Mouse (Mus musculus): Measurements from ENCODE around the gene Dnajc15. TPM values are rescaled to one million over a fixed set of nuclear protein-coding genes. Genes with fewer than 3 reads are reported as not detected.

Gene Dnajc15
- 118 and 145 TPM in 2 replicates for polyA plus RNA-seq (2015; fragmentation: Nextera tagmentation; extraction: Ambion mirVana)

DNA sequence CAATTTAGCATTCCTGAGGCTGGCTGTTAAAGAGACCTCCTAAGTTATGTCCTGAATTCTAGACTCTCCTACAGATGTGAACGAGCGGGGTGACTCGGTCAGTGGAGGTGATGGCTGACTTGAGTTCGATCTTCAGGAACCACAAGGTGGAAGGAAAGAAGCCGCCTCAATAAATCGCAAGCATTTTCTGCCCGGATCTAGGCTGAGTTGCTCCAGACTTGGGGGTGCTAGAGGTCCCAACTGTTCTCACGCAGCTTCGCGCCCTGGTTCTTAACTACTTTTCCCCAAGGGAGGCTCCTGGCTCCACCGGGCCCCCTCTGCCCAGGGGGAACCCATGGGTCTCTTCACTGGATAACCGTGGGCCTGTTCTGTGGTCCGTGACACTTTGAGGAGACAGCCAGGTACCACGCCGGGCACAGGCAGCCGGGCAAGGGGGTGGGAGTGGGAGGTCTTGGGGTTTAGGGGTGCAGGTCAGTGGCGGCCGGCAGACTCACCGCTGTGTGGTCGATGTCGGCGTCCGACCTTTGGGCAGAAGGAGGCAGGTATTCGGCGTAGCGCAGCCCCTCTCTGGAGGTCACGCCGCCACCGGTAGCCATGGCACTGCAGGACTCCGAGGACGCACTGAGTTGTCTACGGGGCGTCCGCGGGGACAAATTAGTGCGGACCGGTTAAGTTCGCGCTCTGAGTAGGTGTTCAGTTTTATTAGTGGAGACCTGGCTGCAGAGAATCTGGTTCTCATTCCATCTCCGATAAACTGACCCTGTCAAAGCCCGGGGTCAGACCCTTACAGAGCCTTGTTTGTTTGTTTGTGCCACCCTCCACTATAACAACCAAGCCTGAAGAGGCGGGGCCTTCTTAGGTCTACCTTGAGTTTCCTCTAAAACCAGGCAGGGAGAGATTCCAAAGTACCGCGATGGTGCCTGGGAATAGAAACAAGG, at the start of gene Dnajc15:
TSS of gene Dnajc15 (minus strand) at position 822 of the 938 bp plus-strand sequence.
- H3K9ac ChIP-seq, result peak within 1 kb of the TSS; percentile 78
- H3K27ac ChIP-seq, result 0 out of 2 replicates have a peak within 1 kb of the TSS, but pooled peaks have one; percentile 38
- 1% methylated on average over 44 of the region's 44 CpGs for WGBS
- H3K27me3 ChIP-seq, result no peaks in the 10 kb centered on the region
- H3K4me1 ChIP-seq (replicated peaks), result peaks cover 10% of the 10 kb centered on the region
- peak; percentile 81 for ATAC-seq (replicated peaks; ENCODE audit: insufficient number of reproducible peaks, insufficient read depth, low FRiP score, low read depth)
- H3K4me3 ChIP-seq, result peak within 1 kb of the TSS; percentile 76
- H3K4me2 ChIP-seq, result peak within 1 kb of the TSS; percentile 63
- H3K36me3 ChIP-seq, result no peaks in the 10 kb centered on the region
- H3K9me3 ChIP-seq (replicated peaks), result no peaks in the 10 kb centered on the region

DNA sequence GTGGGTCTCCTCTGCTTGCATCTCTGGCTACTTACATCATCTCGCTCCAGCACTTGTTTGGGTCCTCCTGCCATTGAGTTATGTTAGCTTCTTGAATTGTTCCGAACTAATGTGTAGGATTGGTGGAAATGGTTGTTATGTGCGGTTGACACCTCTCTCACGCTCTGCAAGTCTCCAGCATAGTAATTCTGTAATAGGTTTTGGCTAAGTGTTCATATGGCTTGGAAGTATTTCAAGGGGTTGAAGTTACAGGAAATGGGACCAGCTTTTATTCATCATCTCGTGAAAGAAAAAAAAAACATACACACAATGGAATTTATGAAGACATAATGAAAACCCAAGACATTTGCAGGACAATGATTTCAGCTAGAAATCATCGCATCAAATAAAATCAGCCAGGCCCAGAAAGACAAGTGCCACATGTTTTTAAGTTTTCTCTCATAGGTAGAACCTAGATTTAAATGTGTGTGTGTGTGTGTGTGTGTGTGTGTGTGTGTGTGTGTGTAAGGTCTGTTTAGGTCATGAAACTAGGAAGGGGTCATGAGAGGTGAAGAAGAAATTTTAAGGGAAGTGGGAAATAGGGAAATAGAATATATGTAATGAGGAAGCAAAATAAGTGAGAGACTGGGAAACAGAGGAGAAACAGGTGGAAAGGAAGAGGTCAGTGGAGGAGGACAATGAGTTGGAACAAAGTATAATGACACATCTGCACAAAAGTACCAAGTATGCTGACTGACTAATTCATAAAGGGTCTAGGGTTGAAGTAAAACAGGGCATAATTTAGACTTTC, 48.3 kb upstream of the Dnajc15 start:
- Histone ChIP-seq H3K9ac (no peak overlapping the region), H3K36me3 (no peaks in the 10 kb centered on the region), H3K4me1 (replicated peaks) (peaks cover 8% of the 10 kb centered on the region), H3K9me3 (replicated peaks) (no peaks in the 10 kb centered on the region), H3K27ac (0 out of 2 replicates have a peak overlapping the region, but pooled peaks have one; percentile 12), H3K4me3 (no peak overlapping the region), H3K4me2 (no peak overlapping the region), H3K27me3 (no peaks in the 10 kb centered on the region)
- 66% methylated on average over 6 of the region's 6 CpGs for WGBS
- ATAC-seq (replicated peaks; ENCODE audit: insufficient number of reproducible peaks, insufficient read depth, low FRiP score, low read depth), result no peak

DNA sequence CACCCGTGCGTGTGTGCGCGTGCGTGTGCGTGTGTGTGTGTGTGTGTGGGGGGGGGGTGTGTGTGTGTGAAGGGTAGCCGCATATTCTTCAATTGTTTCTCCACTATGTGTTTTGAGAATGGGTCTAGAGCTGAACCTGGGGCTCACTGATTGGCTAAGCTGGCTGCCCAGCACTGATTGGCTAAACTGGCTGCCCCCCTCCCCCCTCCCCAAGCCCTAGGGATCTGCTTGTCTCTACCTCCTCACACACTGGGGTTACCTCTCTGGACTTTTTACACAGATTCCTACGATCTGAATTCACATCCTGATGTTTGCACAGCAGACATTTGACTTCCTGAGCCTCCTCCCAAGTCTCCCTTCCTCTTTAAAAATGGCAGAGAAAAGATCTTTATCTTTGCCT, 46.7 kb upstream of the Dnajc15 start:
- H3K9me3 ChIP-seq (replicated peaks), result no peaks in the 10 kb centered on the region
- ATAC-seq (replicated peaks; ENCODE audit: insufficient number of reproducible peaks, insufficient read depth, low FRiP score, low read depth), result no peak
- H3K4me1 ChIP-seq (replicated peaks), result peaks cover 8% of the 10 kb centered on the region
- H3K9ac ChIP-seq, result no peak overlapping the region
- H3K4me3 ChIP-seq, result no peak overlapping the region
- 88% methylated on average over 8 of the region's 8 CpGs for WGBS
- no peaks in the 10 kb centered on the region for H3K36me3 ChIP-seq
- no peaks in the 10 kb centered on the region for H3K27me3 ChIP-seq
- no peak overlapping the region for H3K4me2 ChIP-seq
- H3K27ac ChIP-seq, result no peak overlapping the region

DNA sequence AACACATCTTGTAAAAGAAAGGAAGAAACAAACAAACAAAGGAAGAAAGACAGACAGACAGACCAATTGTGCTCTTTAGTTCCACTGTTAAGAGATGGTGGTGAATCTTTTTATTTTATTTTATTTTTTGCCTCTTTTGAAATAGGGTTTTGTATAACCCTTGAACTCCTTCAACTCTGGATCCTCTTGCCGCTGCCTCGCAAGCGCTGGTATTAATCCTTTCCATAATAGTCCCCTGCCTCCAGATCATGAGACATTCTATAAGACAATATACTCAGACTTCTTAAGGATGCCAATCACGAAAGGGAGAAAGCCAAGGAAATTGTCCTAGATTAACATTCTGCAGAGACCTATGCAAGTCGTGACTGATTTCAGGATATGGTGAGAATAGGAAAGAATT, 40.9 kb upstream of the Dnajc15 start:
- no peak overlapping the region for H3K9ac ChIP-seq
- H3K27ac ChIP-seq, result no peak overlapping the region
- no peak overlapping the region for H3K4me2 ChIP-seq
- WGBS, result 91% methylated on average over 5 of the region's 5 CpGs
- no peaks in the 10 kb centered on the region for H3K4me1 ChIP-seq (replicated peaks)
- no peaks in the 10 kb centered on the region for H3K27me3 ChIP-seq
- no peak for ATAC-seq (replicated peaks; ENCODE audit: insufficient number of reproducible peaks, insufficient read depth, low FRiP score, low read depth)
- H3K9me3 ChIP-seq (replicated peaks), result no peaks in the 10 kb centered on the region
- H3K4me3 ChIP-seq, result no peak overlapping the region
- H3K36me3 ChIP-seq, result no peaks in the 10 kb centered on the region

DNA sequence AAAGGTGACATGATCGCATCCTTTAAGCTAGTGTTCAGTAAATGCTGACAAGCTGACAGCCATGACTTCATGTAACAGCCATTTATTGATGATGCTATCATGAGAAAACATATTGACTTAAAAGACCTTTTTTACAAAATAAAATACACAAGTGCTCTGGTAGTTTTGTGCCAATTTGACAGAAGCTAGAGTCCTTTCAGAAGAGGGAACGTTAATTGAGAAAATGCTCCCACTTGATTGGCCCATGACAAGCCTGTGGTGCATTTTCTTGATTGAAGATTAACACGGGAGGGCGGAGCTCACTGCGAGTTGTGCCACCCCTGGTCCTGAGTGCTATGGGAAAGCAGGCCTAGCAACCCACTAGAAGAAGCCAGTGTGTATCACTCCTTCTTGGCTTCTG, 31.7 kb upstream of the Dnajc15 start:
- no peaks in the 10 kb centered on the region for H3K27me3 ChIP-seq
- H3K4me1 ChIP-seq (replicated peaks), result no peaks in the 10 kb centered on the region
- H3K4me3 ChIP-seq, result no peak overlapping the region
- 86% methylated on average over 5 of the region's 5 CpGs for WGBS
- no peak overlapping the region for H3K27ac ChIP-seq
- H3K4me2 ChIP-seq, result no peak overlapping the region
- ATAC-seq (replicated peaks; ENCODE audit: insufficient number of reproducible peaks, insufficient read depth, low FRiP score, low read depth), result no peak
- no peaks in the 10 kb centered on the region for H3K36me3 ChIP-seq
- H3K9me3 ChIP-seq (replicated peaks), result no peaks in the 10 kb centered on the region
- H3K9ac ChIP-seq, result no peak overlapping the region

DNA sequence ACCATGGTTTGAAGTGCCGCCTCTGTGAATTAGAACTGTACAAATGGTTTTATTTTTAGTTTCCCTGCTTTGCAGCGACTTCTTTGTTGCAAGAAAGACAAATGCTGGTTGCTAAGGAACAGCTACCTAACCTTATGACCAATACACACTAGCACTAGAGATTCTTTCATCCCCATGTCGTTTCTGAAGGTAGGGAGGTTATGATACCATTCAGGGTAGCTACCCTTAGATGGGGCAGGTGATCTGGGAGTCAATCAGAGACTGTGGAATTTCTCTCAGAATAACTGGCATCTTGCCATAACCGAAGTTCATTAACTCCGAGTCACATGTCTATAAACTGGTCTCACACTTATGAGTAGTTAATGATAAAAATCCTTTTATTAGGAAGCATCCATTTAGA, 30.5 kb upstream of the Dnajc15 start:
- Histone ChIP-seq H3K27ac (no peak overlapping the region), H3K36me3 (no peaks in the 10 kb centered on the region), H3K4me2 (no peak overlapping the region), H3K4me3 (no peak overlapping the region), H3K27me3 (no peaks in the 10 kb centered on the region), H3K4me1 (replicated peaks) (no peaks in the 10 kb centered on the region), H3K9ac (no peak overlapping the region), H3K9me3 (replicated peaks) (no peaks in the 10 kb centered on the region)
- WGBS, result 41% methylated on average over 5 of the region's 5 CpGs
- no peak for ATAC-seq (replicated peaks; ENCODE audit: insufficient number of reproducible peaks, insufficient read depth, low FRiP score, low read depth)

DNA sequence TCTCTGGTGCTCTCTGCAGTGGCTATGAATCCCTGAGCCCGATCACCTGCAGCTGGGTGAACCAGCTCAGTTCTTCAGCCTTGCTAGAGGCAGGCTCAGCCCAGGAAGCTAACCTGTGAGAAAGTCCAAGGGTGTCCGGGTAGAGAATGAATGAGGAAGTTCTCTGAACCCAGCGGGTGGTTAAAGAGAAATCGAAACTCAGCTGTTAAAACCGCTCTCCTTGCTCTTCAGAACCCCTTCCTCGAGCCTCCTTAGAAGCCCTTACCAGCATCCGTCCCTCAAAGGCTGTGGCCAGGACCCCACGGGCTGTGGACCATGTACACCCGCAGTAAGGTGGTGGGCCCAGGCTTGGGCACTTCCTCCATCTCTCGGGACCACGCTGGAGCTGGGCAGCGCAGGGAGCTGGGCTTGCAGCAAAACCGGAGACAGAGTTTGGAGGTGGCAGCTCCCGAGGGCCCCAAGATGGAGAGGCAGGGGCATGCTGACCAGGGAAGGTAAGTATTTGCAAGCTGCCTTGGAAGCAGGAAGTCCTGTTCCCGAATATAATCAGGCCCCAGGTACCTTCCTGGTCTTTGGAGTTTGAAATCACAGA, 29.3 kb upstream of the Dnajc15 start, which contains the start of gene Epsti1:
TSS of gene Epsti1 (plus strand) at position 69 of the 592 bp plus-strand sequence.
- Histone ChIP-seq H3K4me2 (peak within 1 kb of the TSS; percentile 38), H3K27ac (0 out of 2 replicates have a peak within 1 kb of the TSS, but pooled peaks have one; percentile 8), H3K9ac (no peak within 1 kb of the TSS), H3K4me3 (peak within 1 kb of the TSS; percentile 25), H3K36me3 (no peaks in the 10 kb centered on the region), H3K9me3 (replicated peaks) (no peaks in the 10 kb centered on the region), H3K27me3 (no peaks in the 10 kb centered on the region), H3K4me1 (replicated peaks) (no peaks in the 10 kb centered on the region)
- 49% methylated on average over 15 of the region's 15 CpGs for WGBS
- no peak for ATAC-seq (replicated peaks; ENCODE audit: insufficient number of reproducible peaks, insufficient read depth, low FRiP score, low read depth)

DNA sequence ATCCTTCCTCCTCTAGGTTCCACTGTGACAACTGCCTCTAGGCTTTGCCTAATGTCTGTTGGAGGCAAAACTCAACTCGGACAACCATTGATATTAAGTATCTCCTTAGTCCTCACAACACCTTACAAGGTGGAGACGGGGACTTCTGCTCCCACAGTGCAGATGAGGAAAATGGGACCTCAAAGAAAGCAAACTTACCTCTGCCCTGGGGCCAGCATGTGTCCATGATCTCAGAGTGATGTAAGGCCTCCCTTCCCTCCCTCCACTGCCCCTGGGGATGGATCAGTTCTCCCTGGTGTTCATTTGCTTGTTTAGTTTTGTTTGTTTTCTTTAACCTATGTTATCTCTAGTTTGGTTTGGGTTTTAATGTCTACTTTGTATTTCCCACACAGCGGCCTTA, 27.6 kb upstream of the Dnajc15 start:
- Histone ChIP-seq H3K9ac (no peak overlapping the region), H3K4me2 (no peak overlapping the region), H3K4me1 (replicated peaks) (no peaks in the 10 kb centered on the region), H3K4me3 (no peak overlapping the region), H3K27me3 (no peaks in the 10 kb centered on the region), H3K27ac (no peak overlapping the region), H3K9me3 (replicated peaks) (no peaks in the 10 kb centered on the region), H3K36me3 (no peaks in the 10 kb centered on the region)
- 83% methylated on average over 3 of the region's 3 CpGs for WGBS
- no peak for ATAC-seq (replicated peaks; ENCODE audit: insufficient number of reproducible peaks, insufficient read depth, low FRiP score, low read depth)

DNA sequence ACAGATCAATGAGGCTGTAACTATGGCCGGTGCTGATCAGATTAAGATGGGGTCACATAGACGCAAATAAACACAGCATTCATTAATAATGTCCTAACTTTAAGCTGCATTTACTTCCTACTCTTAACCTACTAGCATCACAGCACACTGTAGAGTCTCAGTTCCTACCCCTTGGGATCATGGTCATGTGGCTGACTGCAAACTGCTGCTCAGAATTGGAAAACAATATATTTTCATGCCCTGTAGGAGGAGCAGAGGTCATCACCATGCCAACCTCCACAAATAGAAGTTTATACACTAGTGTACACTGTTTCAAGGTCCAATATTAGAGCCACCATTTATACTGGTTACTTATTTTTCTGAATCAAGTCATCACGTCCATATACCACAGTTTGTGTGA, 21.0 kb upstream of the Dnajc15 start:
- no peak overlapping the region for H3K9ac ChIP-seq
- no peak overlapping the region for H3K27ac ChIP-seq
- no peak for ATAC-seq (replicated peaks; ENCODE audit: insufficient number of reproducible peaks, insufficient read depth, low FRiP score, low read depth)
- H3K4me1 ChIP-seq (replicated peaks), result no peaks in the 10 kb centered on the region
- no peaks in the 10 kb centered on the region for H3K36me3 ChIP-seq
- H3K4me2 ChIP-seq, result no peak overlapping the region
- no peaks in the 10 kb centered on the region for H3K9me3 ChIP-seq (replicated peaks)
- WGBS, result 84% methylated on average over 3 of the region's 3 CpGs
- H3K4me3 ChIP-seq, result no peak overlapping the region
- no peaks in the 10 kb centered on the region for H3K27me3 ChIP-seq

DNA sequence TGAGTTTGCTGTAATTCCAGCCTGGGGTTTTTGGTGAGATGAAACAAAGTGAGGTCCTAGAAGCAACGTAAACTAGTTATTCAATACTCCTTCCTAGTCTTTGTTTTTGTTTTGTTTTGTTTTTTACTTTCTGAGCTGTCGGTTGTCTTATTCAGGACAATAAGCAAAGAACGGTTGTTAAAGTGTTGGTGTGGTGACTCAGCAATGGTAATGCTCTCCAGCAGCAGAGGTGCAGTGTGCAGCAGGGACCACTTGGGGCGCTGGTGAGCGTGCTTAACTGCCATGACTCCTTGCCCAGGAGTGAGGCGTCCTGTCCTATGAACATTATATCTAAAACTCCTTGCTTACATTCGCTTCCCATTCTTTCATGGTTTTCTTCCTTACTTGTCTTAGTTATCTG, 15.0 kb upstream of the Dnajc15 start:
- H3K4me3 ChIP-seq, result no peak overlapping the region
- no peaks in the 10 kb centered on the region for H3K4me1 ChIP-seq (replicated peaks)
- 88% methylated on average over 7 of the region's 7 CpGs for WGBS
- no peaks in the 10 kb centered on the region for H3K36me3 ChIP-seq
- no peak overlapping the region for H3K9ac ChIP-seq
- H3K27ac ChIP-seq, result no peak overlapping the region
- H3K4me2 ChIP-seq, result no peak overlapping the region
- H3K9me3 ChIP-seq (replicated peaks), result no peaks in the 10 kb centered on the region
- no peaks in the 10 kb centered on the region for H3K27me3 ChIP-seq
- no peak for ATAC-seq (replicated peaks; ENCODE audit: insufficient number of reproducible peaks, insufficient read depth, low FRiP score, low read depth)

DNA sequence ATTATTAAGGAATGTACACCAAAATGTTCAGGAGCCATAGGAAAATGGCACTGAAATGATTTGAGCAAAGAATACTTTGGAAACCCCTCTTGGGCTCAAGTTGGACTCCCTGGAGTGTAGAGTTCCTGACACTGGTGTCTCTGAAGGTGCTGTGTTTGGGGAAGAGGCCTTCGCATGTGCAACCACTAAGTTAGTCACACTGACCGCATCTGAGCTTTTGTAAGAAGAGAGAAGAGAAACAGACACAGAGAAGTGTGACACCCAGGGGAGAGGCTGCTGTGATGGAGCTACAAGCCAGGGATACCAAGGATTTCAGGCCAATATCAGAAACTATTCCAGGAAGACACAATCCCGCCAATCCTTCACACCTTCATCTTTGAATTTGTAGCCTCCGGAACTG, 12.0 kb upstream of the Dnajc15 start:
- WGBS, result 71% methylated on average over 4 of the region's 4 CpGs
- Histone ChIP-seq H3K36me3 (no peaks in the 10 kb centered on the region), H3K4me1 (replicated peaks) (no peaks in the 10 kb centered on the region)

More for the DNA sequence above, 12.0 kb upstream of the Dnajc15 start:
- Histone ChIP-seq H3K9ac (no peak overlapping the region), H3K4me3 (no peak overlapping the region), H3K27me3 (no peaks in the 10 kb centered on the region), H3K4me2 (no peak overlapping the region), H3K9me3 (replicated peaks) (no peaks in the 10 kb centered on the region), H3K27ac (no peak overlapping the region)
- no peak for ATAC-seq (replicated peaks; ENCODE audit: insufficient number of reproducible peaks, insufficient read depth, low FRiP score, low read depth)

Measured in heart, embryonic 15.5 days (tissue).